Mouse (Mus musculus): ENCODE measurements around the gene Ivl.

- no peak for TF ChIP-seq CTCF (IDR thresholded peaks at IDR 0.05; ENCODE audit: borderline replicate concordance, control insufficient read depth, extremely low read depth, insufficient read depth, low read length, poor library complexity)
- no peak for TF ChIP-seq POLR2A (IDR thresholded peaks at IDR 0.05; ENCODE audit: control insufficient read depth, extremely low read depth, insufficient read depth, low read length, poor library complexity)
Observed at GRCm38 (mm10) chr3:92565418-92565817, 8.1 kb downstream of the Ivl start.
